Mouse (Mus musculus) heart, adult 2 months (tissue): ENCODE data around the gene Egfl8.

Experiments used
- CTCF ChIP-seq: fragments of 200-600 bp; IDR thresholded peaks from 2 replicates; pipeline ENCODE4 v1.8.1; 2022; ENCODE audit warnings: antibody characterized with exemption, mild to moderate bottlenecking, moderate library complexity
- EP300 ChIP-seq: fragments of 200-500 bp; IDR thresholded peaks from 2 replicates; pipeline ENCODE4 v1.6.1; 2011; ENCODE audit warnings: low read depth, low read length, control low read depth; ENCODE audit not compliant: insufficient read depth

DNA sequence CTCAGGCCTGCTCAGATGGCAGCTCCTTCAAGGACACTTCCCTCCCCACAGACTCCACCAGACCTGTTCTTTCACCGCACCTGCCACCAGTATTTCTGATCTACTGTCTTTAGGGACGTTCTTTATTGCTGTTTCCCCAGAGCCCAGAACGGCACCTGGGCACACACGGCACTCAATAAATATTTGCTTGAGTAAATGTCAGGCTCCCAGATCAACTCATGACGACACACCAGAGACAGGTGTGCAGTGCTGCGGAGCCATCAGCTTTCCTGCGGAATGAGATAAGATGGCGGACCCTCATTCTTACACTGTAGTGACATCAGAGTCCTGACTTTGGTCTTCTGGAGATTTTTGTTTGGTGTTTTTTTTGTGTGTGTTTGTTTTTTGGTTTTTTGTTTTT lies 5.2 kb upstream of the Egfl8 start:
- no peak for TF ChIP-seq EP300
- no peak for TF ChIP-seq CTCF
